Mouse (Mus musculus) cerebellum, adult 2 months (tissue): ENCODE measurements at regions not wholly inside any gene's neighbourhood (a gene's known extent, or its start where the extent isn't known, plus 50 kb on each side); places are given as distances from the start of the nearest gene placed in this dataset.

Experiments
- CTCF ChIP-seq: fragments of 200-500 bp; IDR thresholded peaks from 2 replicates; pipeline ENCODE4 v1.5.1; 2011; ENCODE audit warnings: low read depth, mild to moderate bottlenecking, control low read depth, low read length, moderate library complexity, borderline replicate concordance; ENCODE audit not compliant: insufficient read depth
- POLR2A ChIP-seq: fragments of 200-500 bp; IDR thresholded peaks from 2 replicates; pipeline ENCODE4 v1.6.1; 2011; ENCODE audit warnings: low read length, control low read depth, borderline replicate concordance; ENCODE audit not compliant: insufficient read depth

GRCm38 (mm10) chr17:88270896-88271295 is 169.6 kb upstream of the Foxn2 start:
- TF ChIP-seq CTCF (no peak), POLR2A (no peak)
